Mouse (Mus musculus) retina, postnatal 7 days (tissue): ENCODE measurements around the gene Lats2.

Experiments
- DNase-seq: peaks from one replicate; pipeline ENCODE4 v3.0.0-alpha.2; 2012; ENCODE audit warnings: low read depth, low spot score

Gene Lats2

DNA sequence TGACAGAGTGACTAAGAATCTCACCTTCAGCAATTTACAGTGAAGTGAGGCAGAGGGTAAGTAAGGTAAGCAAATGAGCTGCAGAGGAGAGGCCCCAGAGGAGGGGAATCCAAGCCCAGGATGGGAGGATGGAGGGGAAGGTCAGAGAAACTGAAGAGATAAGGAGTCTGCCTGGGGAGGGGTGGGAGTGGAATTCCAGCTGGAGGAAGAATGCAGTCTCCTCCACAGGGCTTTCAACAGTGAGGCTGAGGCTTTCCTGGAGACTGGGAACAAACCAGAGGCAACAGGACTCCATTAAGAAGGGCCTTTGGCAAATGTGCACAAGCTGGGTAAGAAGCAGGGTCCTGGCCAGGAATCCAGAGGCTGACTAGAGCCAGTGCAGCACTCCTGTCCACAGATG lies 21.1 kb downstream of the Lats2 start:
- DNase-seq, result no peak

DNA sequence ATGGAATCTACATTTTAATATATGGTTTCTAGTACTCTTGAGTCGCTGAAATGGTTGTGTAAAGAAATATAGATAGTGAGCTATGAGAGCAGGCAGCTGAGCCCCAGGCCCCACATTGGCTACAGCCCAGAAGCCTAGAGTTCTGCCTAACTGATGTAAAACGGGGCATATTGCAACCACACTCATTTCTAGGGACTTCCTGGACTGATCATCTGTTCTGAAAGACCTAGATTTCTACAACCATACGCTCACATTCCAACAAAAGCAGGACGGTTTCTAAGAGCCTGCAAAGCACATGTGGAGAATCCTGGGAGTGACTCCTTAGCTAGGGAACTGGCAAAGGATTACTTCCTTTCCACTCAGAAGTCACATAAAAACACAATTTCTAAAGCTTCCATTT lies 22.0 kb downstream of the Lats2 start:
- no peak for DNase-seq

DNA sequence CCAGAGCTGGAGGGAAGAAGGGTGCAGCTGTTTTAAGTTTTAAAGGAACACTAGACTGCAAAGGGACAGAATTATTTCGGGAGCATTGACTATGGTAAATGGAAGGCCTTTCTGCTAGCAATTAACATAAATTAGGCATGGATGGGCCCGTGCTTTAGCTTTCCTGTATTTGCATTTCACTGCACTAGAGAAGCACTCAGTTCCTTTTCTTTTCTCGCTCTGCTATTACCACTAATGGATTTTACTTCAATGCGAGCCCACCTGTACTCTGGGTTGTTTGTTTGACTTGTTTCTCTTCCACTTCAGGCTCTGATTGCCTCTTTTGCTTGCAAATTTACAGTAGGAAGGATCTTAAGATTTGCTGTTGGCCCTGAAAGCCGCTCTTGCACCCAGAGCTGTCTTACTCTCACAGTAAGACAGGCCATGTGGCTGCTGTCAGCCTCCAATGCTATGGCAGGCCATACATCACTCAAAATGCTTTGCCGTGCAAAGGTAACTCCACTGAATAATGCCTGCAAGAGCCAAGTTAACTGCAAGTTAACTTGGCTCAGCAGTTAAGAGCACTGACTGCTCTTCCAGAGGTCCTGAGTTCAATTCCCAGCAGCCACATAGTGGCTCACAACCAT lies 25.4 kb downstream of the Lats2 start:
- no peak for DNase-seq

DNA sequence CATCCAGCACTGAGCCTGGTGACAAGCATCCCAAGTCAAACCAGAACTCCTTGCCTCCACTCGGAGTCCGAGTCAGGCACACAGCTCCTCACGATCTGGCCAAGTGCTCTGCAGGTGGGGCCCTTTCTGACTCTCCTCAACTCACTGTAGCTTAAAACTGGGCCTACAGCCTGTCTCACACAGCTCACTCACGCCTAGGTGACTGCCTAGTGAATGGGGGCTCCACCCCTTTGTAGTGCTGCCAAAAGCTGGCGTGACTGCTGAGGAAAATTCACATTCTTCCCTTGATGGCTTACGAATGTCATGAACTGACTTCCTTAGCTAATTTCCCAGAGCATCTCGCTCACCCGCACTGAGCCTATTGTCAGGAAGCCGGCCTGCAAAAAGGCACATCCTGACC lies 27.7 kb downstream of the Lats2 start:
- DNase-seq, result no peak

DNA sequence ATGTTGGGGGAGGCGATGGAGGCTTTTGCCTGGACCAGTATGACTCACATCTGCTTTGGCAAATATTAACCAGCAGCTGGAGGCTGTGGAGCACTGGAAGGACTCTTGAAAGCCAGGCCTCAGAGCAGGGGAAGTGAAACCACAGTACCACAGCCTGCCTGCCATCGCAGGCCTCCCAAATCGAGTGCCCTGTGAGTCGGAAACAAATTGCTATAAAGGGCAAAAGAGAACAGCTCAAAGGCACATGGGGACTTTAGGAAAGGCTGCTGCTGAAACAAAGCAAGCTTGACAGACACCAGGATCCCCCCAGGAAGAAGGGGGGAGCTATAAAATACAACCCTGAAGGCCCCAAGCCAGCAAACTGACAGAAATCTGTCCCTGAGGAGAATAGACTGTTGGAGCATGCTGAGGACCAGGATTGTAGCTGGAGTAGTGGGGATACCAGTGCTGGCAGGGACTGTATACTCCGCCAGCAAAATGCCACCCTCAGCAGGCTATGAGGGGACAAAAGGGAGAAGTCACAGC lies 28.2 kb downstream of the Lats2 start:
- DNase-seq, result no peak

DNA sequence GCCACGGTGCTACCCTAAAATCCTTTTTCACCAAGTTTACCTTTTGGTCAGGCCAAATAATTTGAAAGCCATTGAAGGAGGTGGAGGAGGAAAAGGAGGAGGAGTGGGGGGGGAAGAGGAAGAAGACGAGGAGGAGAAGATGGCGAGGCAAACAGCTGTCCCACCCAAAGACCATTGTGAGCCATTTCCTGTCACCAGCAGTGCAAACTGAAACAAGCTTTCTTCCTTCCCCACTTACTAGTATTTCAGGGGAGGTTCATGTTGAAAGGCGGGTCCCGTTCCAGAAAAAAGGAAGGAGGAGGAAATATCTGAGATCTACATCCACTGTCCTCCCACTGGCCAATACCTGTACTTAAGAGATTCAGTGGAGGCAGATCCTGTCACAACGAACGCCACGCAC lies 28.8 kb downstream of the Lats2 start:
- no peak for DNase-seq

DNA sequence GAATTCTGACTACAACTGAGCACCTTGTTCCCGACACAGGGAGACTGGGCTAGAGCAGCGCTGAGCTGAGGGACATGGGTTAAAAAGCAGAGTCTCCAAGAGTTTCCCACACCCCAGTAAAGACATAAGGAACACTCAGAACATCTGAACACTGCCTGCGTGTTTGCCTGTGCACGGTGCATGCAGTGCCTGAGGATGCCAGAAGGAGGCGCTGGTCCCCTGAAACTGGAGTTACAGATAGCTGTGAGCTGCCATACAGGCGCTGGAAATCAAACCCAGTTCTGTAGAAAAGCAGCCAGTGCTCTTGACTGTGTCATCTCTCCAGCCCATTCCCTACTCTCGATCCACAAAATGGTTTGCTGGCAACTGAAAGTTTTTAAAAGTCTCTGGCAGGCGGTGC lies 32.0 kb downstream of the Lats2 start:
- no peak for DNase-seq

DNA sequence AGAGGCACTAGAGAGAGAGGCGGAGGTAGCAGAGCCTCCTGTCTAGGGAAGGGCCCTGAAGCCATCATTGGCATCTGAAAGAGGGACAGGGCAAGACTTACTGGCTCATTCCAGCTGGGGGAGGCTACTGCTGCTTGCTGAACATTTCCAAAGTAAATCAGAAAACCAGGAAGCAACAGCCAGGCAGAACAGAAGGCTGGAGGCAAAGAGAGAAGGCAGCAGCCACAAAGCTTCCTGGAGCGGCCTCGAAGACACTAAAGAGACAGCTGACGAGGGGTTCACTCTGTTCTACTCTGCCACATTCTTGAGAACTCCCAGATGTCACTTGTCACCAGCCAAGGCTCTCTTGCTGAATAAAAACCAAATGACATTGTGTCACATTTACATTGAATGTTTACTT lies 33.7 kb downstream of the Lats2 start:
- no peak for DNase-seq

DNA sequence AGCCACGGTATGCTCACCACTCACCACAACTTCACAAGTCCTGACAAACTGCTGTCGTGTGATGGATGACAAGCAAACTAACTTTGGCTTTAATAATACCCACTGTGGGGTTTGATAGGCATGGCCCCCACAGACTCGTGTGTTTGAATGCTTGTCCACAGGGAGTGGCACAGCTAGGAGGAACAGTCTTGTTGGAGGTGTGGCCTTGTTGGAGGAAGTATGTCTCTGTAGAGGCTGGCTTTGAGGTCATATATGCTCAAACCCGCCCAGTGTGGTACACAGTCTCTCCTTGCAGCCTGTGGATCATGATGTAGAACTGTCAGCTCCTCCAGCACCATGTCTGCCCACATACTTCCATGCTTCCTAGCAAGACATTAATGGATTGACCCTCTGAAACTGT lies 39.9 kb downstream of the Lats2 start:
- DNase-seq, result no peak

DNA sequence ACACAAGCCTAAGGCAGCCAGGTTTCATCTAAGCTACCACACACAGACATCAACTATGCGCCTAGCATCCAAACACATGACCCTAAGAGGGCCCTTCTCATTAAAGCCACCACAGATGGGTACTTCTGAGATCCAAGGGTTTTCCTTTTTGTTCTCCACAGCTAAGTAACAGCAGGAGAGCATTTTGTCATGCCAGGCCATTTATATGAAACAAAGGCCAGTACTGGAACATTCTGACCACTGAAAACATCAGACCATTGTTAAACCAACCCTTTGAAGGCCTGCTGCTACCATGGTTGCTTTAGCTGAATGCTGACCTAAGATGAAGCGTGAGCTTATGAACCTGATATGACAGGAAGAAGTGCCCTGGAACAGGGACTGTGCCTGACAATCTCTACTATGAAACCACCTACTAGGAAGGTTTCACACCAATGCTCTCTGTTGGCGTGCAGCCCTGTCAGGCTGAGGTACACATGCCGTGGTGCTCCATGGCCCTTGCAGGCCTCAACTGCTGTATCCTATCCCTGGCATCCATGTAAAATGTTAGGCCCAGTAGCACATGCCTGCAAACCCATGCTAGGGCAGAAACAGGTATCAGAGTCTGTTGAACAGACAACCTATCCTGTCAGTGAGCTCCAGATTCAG lies 41.5 kb downstream of the Lats2 start:
- no peak for DNase-seq

DNA sequence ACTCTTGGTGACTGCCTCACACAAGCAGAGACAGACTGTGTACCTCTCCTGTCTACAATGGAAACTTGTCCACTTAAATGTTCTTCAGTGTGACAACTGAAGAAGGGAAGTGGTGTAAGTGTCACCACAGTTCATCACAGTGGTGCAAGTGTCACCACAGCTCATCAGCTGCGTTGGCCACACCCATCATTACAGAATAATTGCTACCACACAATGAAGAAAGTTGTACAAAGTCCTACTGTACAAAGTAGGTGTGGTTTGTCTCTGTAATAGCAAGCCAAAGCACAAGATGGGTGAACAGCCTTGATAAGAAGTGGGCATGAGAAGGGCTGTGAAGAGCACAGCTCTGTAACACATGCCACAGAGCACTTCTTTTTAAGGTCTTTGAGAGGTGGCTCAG lies 45.3 kb downstream of the Lats2 start:
- DNase-seq, result no peak

DNA sequence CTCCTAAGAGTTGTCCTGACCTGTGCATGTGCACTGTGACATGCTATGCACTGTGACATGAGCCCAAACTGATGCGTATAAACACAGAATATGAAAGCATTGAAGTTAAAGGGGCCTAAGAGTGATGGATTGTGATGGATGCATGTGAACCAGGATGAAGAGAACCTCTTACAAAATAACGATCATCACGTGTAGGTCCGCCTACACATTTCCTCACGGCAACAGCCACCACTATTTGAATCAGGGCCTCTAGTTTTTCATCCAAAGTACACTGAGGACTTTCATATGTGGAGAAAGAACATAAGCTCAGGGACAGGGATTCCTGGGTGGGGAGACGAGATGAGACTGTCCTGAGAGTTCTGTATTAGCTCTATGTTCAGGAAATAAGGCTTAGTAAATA lies 47.1 kb downstream of the Lats2 start:
- DNase-seq, result no peak

DNA sequence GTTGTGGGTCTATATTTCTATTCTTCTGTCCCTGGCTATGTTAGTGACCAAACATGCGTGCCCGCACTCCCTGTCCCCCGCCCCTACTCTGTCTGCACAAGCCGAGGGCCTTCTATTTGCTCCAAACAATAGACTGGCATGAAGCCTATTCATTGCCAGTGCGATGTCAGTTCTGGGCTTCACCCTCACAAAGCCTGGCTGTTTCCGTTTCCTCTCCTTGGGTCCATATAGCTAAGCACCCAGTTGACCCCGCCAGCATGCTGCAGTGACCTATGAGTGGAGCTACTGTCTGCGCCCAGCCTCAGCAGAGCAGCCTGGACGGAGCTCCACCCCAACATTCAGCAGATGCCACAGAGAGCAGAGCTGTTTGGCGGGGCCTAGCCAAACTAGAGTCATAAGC lies 49.0 kb downstream of the Lats2 start:
- DNase-seq, result no peak

DNA sequence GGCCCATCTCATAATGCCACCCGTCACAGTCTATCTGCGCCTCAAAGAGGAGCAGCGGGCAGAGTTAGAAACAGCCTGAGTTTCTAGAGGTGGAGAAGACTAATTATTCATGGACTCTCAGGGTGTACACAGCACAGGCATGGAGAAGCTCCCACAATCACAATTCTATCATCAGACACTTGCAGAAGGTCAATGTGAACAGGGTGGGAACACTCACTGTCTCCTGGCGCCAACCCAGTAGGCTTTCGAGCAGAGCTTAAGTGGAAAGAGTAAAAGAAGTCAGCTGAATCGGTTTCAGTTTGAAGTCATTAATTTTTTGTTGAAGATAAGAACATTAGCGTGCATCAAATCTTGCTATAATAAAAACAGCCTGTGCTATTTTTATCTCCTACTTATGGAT lies 49.6 kb downstream of the Lats2 start:
- no peak for DNase-seq

DNA sequence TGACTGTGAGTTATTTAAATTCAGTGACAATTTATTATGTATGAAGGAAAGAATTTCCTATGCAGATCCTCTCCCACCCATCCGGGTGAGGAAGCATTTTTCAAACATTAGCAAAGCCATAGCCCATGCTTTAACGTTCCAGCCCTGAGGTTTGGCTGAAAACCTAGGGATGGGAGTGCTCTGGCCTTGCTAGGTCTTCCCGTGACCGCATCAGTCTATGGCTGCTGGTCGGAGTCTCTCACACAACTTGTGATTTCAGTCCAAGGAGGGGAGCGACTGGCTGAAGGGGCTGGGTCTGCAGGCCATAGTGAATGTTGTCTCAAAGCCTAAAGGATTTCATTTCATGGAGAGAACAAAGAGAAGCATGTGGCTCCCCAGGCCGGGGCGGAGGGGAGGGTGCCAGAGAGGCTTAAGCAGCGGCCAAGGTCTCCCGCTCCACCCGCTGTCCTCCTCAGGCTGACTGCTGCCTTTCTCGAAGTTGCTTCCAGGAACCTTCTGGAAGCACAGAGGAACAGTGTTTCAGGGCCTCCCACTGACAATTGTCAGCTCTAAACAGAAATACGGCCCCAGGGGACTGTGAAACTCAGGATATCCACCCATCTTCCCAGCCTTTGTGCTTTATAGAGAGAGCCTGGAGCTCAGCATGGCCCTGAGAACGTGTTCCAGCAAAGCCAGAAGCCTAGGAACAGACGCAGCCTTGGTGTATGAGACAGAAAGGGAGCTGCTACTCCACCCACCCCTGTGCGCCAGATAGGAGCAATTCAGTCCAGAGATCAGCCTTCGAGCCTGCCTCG lies 50.9 kb downstream of the Lats2 start:
- DNase-seq, result no peak

DNA sequence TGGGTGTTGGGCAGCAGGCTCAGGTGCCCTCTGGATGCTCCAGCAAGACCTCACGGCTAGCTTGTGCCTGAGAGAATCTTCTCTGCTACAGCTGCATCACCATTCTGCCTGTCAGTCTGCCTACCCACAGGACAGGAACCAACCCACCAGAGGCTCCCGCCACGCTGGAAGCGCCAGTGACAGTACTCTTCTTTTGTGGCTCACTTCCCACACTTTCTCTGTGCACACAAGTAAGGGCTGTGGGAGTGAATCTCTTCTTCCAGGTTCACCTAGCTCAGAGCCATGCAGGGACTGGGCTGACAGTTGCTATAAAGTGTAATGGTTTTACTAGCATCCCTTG lies 51.5 kb downstream of the Lats2 start:
- no peak for DNase-seq

DNA sequence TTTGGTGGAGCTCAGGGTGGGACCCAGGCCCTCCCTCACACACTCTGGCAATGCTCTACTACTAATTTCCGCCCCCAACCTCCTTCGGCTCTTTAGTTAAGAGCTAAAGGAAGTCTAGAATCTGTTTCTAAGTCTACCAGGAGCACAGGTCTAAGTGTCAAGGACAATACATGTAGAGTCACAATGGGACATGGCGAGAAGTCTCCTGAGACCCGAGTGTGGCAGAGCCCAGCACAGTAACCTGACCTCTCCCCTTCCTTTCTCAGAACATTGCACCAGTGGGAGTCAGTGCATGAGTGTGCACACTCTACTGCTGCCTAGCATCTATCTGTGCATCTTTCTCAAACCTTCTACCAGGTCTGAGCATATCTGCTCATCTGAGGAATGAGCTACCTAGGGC lies 52.4 kb downstream of the Lats2 start:
- DNase-seq, result no peak

DNA sequence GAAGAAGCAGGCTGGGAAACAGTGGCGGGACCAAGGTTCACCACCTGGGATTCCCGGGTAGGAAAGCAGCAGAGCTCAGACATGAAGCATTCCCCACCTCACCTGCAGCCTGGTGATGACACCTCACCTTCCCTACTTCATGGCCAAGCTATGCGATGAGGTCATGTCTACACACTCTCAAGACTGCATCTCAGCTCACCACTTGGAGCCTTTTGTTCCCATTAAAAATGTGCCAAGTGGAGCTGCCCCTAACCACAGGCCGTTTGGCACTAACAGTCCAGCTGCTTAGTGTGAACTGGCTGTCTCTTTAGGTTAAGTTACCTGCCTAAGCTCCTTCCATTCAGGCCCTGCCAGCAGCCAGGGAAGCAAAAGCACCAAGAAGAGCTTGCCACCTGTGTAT lies 53.1 kb downstream of the Lats2 start:
- no peak for DNase-seq

DNA sequence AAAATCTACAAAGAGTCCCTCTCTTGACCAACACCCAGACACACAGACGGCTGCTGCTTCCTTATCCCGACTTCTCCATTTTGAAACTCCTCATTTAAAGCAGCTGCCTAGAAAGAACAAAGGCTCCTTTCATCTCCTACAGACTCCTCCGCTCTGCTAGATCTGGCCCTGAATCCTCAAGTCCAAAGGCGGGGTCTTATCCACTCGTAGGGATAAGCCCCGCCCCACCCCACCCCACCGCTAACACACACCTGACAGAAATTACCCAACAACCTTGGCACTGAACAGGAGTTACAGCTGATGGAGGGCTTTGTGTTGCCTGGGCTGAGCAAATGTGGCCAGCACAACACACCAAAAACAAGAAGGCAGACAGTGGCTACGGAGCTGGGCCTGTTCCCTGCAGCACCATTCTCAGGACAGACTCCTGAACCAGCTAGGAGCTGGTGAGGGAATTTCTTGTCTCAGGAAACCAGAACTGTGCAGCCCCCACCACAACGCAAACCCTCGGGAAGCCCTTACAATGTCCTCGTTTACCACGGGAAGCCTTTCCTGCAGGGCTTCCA lies 56.2 kb downstream of the Lats2 start:
- DNase-seq, result no peak

DNA sequence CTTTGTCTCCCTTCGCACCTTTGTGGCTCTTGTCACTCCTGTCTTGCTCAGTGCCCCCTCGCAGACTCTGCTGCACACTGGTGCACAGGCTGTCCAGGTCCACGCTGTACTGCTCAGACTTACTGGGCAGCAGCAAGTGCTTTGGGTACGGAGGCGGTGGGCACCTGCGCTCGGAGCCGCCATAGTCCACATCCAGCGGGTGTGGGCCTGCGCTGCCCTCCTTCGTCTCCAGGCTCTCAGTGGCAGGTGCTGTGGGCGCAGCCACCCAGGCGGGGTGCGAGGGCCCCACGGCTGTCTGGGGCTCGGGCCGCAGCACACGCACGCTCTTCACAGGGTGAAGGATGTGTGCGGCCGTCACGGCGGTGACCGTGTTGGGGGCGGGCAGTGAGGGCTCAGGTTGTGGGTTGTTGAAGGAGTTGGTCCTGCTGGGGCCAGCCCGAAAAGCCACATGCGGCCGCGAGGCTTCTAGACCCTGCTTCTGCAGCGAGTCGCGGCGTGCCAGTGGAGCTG lies 58.7 kb downstream of the Lats2 start:
- DNase-seq, result no peak

DNA sequence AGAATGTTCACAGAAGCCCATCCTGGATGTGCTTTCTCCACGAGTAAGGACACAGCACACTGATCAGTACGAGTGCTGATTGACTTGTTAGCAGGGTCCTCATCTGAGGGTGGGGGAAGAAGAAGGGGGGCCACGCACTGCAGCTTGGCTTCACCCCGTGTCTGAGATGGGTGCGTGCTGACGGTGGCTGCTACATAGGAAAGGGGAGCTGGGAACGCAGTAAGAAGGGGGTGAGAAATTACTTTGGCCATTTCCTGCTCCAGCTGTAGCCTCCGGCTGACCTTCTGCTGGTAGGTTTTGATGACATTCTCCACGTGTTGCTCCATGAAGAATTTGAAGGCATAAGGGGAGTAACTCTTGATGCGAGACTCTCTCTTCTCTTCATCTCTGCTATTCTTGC lies 59.2 kb downstream of the Lats2 start:
- no peak for DNase-seq

DNA sequence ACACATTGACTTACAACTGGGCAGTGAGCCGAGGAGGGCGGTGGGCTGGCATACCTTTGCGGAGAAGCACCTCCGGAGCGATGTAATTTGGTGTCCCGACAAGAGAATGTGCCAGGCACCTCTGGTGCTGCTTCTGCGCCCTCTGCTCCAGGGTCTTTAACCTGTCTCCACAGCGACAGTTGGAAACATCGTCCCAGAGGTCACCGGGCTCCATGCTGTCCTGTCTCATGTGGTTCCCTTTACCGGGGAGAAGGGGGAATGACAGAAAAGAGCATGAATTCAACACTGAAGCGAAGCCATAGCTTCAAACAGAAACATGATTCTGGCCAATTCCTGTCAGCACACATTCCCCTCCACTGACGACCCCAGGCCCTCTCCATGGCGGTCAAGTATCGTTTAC lies 62.1 kb downstream of the Lats2 start:
- no peak for DNase-seq

DNA sequence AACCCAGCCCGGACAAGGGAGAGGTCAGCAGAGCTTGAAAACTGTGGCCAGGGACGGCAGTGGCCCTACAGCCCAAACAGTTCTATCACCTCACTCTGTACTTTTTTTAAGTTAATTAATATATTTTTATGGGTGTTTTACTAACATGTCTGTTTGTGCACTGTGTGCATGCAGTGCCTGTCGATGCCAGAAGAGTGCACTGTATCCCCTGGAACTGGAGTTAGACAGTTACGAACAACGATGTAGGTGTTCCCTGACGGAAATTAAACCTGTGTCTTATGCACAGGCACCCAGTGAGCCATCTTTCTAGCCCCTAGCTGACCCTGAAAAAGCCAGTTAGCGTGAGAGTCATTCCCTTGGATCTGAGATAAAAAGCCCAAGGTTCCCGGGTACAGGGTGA lies 62.6 kb downstream of the Lats2 start:
- DNase-seq, result no peak
